Mouse (Mus musculus): ENCODE measurements around the gene Fkbp5. TPM values are rescaled to one million over a fixed set of nuclear protein-coding genes. Genes with fewer than 3 reads are reported as not detected.
"Not testable (repeated sequence)": the region's sequence is repeated elsewhere in the genome, so short reads cannot be mapped to it uniquely, and the experiment has no call there.

The Fkbp5 gene
- total RNA-seq, 2 experiments from 2014 or later: 9.8 to 52.9 TPM

- peak; percentile 63 to 70 for DNase-seq
- intact Hi-C loops (cut with DNase I): no loop called here
These were observed 88.7 kb downstream of the Fkbp5 start for GRCm38 (mm10) chr17:28428474-28429258.

GRCm38 (mm10) chr17:28427666-28428065, 89.7 kb downstream of the Fkbp5 start:
- no peak for DNase-seq
- intact Hi-C loops (cut with DNase I): no loop called here

- intact Hi-C loops (cut with DNase I): no loop called here
- DNase-seq: peak; percentile 52 to 67
These were observed 93.0 kb downstream of the Fkbp5 start for GRCm38 (mm10) chr17:28424373-28424772.

- intact Hi-C loops (cut with DNase I): no loop called here
- no peak for DNase-seq
These were observed 96.3 kb downstream of the Fkbp5 start for GRCm38 (mm10) chr17:28421071-28421470.

- intact Hi-C loops (cut with DNase I): no loop called here
These were observed 96.9 kb downstream of the Fkbp5 start for GRCm38 (mm10) chr17:28420229-28421051.

GRCm38 (mm10) chr17:28419636-28420035, 97.7 kb downstream of the Fkbp5 start:
- intact Hi-C loops (cut with DNase I): no loop called here
- DNase-seq: peak; percentile 24 to 30

More at GRCm38 (mm10) chr17:28420229-28421051, 96.9 kb downstream of the Fkbp5 start:
- peak; percentile 61 to 70 for DNase-seq

GRCm38 (mm10) chr17:28418954-28419353, 98.4 kb downstream of the Fkbp5 start:
- intact Hi-C loops (cut with DNase I): no loop called here

GRCm38 (mm10) chr17:28418481-28418880, 98.8 kb downstream of the Fkbp5 start:
- DNase-seq; intact Hi-C loops (cut with DNase I): not testable (repeated sequence)

More at GRCm38 (mm10) chr17:28418954-28419353, 98.4 kb downstream of the Fkbp5 start:
- DNase-seq: peak; percentile 22 to 36

- DNase-seq: no peak
- intact Hi-C loops (cut with DNase I): no loop called here
These were observed 99.6 kb downstream of the Fkbp5 start for GRCm38 (mm10) chr17:28417771-28418170.

- intact Hi-C loops (cut with DNase I): no loop called here
- DNase-seq: no peak
These were observed 102.1 kb downstream of the Fkbp5 start for GRCm38 (mm10) chr17:28415271-28415670.

GRCm38 (mm10) chr17:28411381-28411960, 105.9 kb downstream of the Fkbp5 start:
- intact Hi-C loops (cut with DNase I): no loop called here
- no peak for DNase-seq

- DNase-seq: no peak
- intact Hi-C loops (cut with DNase I): no loop called here
These were observed 106.6 kb downstream of the Fkbp5 start for GRCm38 (mm10) chr17:28410731-28411130.

GRCm38 (mm10) chr17:28408251-28408918, 108.9 kb downstream of the Fkbp5 start:
- intact Hi-C loops (cut with DNase I): no loop called here
- DNase-seq: no peak

- intact Hi-C loops (cut with DNase I): loop anchor here (1.0 kb wide), 2 partner anchors 48 to 121 kb away; no protein-coding TSS in a partner anchor
- DNase-seq: peak; percentile 85 to 90
These were observed 109.7 kb downstream of the Fkbp5 start for GRCm38 (mm10) chr17:28407418-28408250.

- intact Hi-C loops (cut with DNase I): no loop called here
- no peak for DNase-seq
These were observed 110.9 kb downstream of the Fkbp5 start for GRCm38 (mm10) chr17:28406471-28406870.

- intact Hi-C loops (cut with DNase I); DNase-seq: not testable (repeated sequence)
These were observed 112.6 kb downstream of the Fkbp5 start for GRCm38 (mm10) chr17:28404745-28405144.

GRCm38 (mm10) chr17:28404301-28404700, 113.0 kb downstream of the Fkbp5 start:
- no peak for DNase-seq
- intact Hi-C loops (cut with DNase I): no loop called here

GRCm38 (mm10) chr17:28394994-28395393, 122.3 kb downstream of the Fkbp5 start:
- intact Hi-C loops (cut with DNase I): no loop called here
- DNase-seq: no peak

GRCm38 (mm10) chr17:28394051-28394765, 123.1 kb downstream of the Fkbp5 start:
- intact Hi-C loops (cut with DNase I): no loop called here
- DNase-seq: no peak
